9 mouse cellular contexts compared by ENCODE assay signal in the genomic region with DNA sequence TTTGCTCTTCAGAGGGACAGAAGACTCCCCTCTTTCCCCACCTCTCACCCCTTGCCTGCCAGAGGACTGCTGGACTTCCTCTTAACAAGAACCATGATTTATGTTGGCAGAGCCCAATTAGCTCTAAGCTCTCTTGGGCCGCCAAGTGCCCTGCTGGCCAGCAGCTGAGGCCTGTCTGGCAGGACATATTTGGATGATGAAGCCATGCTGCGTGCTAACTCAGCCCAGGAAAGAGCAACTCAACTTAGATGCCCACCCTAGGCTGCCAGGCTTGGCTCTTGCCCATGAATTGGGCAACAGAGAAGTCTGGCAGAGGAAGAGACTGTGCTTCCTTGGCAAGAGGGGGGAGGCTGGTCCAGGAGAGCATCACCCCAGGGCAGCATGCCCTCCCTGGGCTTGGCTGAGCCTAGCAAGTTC. TPM values are rescaled to one million over a fixed set of nuclear protein-coding genes. Genes with fewer than 3 reads are reported as not detected.
DNase-seq lines count a peak whose midpoint lies in the region; ATAC-seq and TF ChIP-seq lines count a peak whose summit lies in the region.
"Had no signal": no experiment of that assay in that cellular context is flagged by ENCODE, and none has a peak within 500 bp of the region (broad histone marks: within the 10 kb centered on the region; RNA-seq: fewer than 3 reads in every experiment).

No protein-coding gene starts in this region.

- no peak for TF ChIP-seq CTCF in testis, adult 2 months (IDR thresholded peaks at IDR 0.05; ENCODE audit: control insufficient read depth, insufficient read depth, insufficient replicate concordance, low read depth, low read length)
- no peak for TF ChIP-seq CTCF in lung, postnatal 0 days (IDR thresholded peaks at IDR 0.05)

- peak; percentile 38 for ATAC-seq in lung, postnatal 0 days

- 67% methylated on average over 2 of the region's 2 CpGs for WGBS in heart, embryonic 10.5 days
- WGBS in lung, postnatal 0 days = 40% methylated on average over 2 of the region's 2 CpGs

- H3K9me3 ChIP-seq in heart, embryonic 10.5 days = no peaks in the 10 kb centered on the region
- no peaks in the 10 kb centered on the region for H3K9me3 ChIP-seq in lung, postnatal 0 days (ENCODE audit: low read length)
- H3K9me3 ChIP-seq: embryonic facial prominence, embryonic 13.5 days had no signal

- no peak for TF ChIP-seq POLR2A in testis, adult 2 months (IDR thresholded peaks at IDR 0.05; ENCODE audit: control insufficient read depth, low read depth, low read length)

- H3K4me2 ChIP-seq in lung, postnatal 0 days (replicated peaks; ENCODE audit: low read depth, low read length) = no peak overlapping the region
- H3K4me2 ChIP-seq: embryonic facial prominence, embryonic 13.5 days had no signal

- no peak overlapping the region for H3K27ac ChIP-seq in heart, embryonic 10.5 days
- H3K27ac ChIP-seq in testis, adult 2 months (ENCODE audit: control insufficient read depth, insufficient read depth, low read depth, low read length) = no peak overlapping the region
- no peak overlapping the region for H3K27ac ChIP-seq in lung, postnatal 0 days (ENCODE audit: low read length)
- H3K27ac ChIP-seq: embryonic facial prominence, embryonic 13.5 days had no signal

- peaks cover 9% of the 10 kb centered on the region for H3K4me1 ChIP-seq in heart, embryonic 10.5 days
- H3K4me1 ChIP-seq in testis, adult 2 months (ENCODE audit: control insufficient read depth, insufficient read depth, low read length) = no peaks in the 10 kb centered on the region
- 0 out of 2 replicates have a peak, but pooled peaks cover 2% of the 10 kb centered on the region for H3K4me1 ChIP-seq in lung, postnatal 0 days (ENCODE audit: insufficient read depth, low read depth, low read length)
- H3K4me1 ChIP-seq: embryonic facial prominence, embryonic 13.5 days had no signal

- TF ChIP-seq EP300 in lung, postnatal 0 days (IDR thresholded peaks at IDR 0.05) = no peak

- DNase-seq in heart, adult 11 months = peak; percentile 99
- DNase-seq in heart, embryonic 10.5 days (ENCODE audit: low spot score) = no peak
- no peak for DNase-seq in testis, postnatal 14 days (ENCODE audit: low spot score)
- peak; percentile 29 to 59 for DNase-seq in gastrocnemius, adult 8-10 months (ENCODE audit: low spot score in 2 of 2)
- DNase-seq in lung, postnatal 0 days (ENCODE audit: low spot score) = peak; percentile 51
- no peak for DNase-seq in c-Kit-positive CD71-positive TER-119-positive erythroid progenitor cells, embryonic 14.5 days (ENCODE audit: low spot score)
- no peak for DNase-seq in thymus, postnatal 36 days

- H3K4me3 ChIP-seq in heart, embryonic 10.5 days = no peak overlapping the region
- peak overlapping the region; percentile 22 for H3K4me3 ChIP-seq in testis, adult 2 months (ENCODE audit: control insufficient read depth, low read depth, low read length)
- no peak overlapping the region for H3K4me3 ChIP-seq in lung, postnatal 0 days (ENCODE audit: low read depth, low read length)
- H3K4me3 ChIP-seq: embryonic facial prominence, embryonic 13.5 days had no signal

- H3K9ac ChIP-seq in lung, postnatal 0 days (replicated peaks; ENCODE audit: low read depth) = no peak overlapping the region
- H3K9ac ChIP-seq: embryonic facial prominence, embryonic 13.5 days had no signal

- no peaks in the 10 kb centered on the region for H3K36me3 ChIP-seq in heart, embryonic 10.5 days
- no peaks in the 10 kb centered on the region for H3K36me3 ChIP-seq in testis, adult 2 months (ENCODE audit: control insufficient read depth, insufficient read depth, low read length)
- no peaks in the 10 kb centered on the region for H3K36me3 ChIP-seq in lung, postnatal 0 days (ENCODE audit: insufficient read depth, low read length)
- H3K36me3 ChIP-seq: embryonic facial prominence, embryonic 13.5 days had no signal

- H3K27me3 ChIP-seq in heart, embryonic 10.5 days (ENCODE audit: insufficient read depth, poor library complexity, severe bottlenecking) = peaks cover 31% of the 10 kb centered on the region; the same call in 1 of the 2 replicates
- no peaks in the 10 kb centered on the region for H3K27me3 ChIP-seq in testis, adult 2 months (ENCODE audit: control insufficient read depth, insufficient read depth, low read length)
- no peaks in the 10 kb centered on the region for H3K27me3 ChIP-seq in lung, postnatal 0 days (replicated peaks; ENCODE audit: insufficient read depth, low read length)
- H3K27me3 ChIP-seq: embryonic facial prominence, embryonic 13.5 days had no signal

RNA-seq across cellular contexts. Expression of a gene that starts 20.1 kb away (rescaled TPM):
- 0.65 and 2.2 TPM in 2 replicates for polyA plus RNA-seq in heart, embryonic 10.5 days (2016; fragmentation: Nextera tagmentation; extraction: Ambion mirVana)
- 1.6 and 2.1 TPM in 2 replicates for polyA plus RNA-seq in testis, adult 2 months (2012; rRNA removed)
- total RNA-seq in gastrocnemius, adult 8-10 months (2022) = 1 to 10 TPM in 3 of 4 experiments, under 1 TPM in 1; 0.99 to 1.9 (median 1.2) TPM
- 2.4 and 3.4 TPM in 2 replicates for polyA plus RNA-seq in lung, postnatal 0 days (2015; fragmentation: Nextera tagmentation; extraction: Ambion mirVana)

Comparison
In these comparisons a context has a peak if more than half of its experiments do, and no peak if none do; other contexts are left out.
1. DNase-seq: peak in heart, adult 11 months (single experiment), gastrocnemius, adult 8-10 months (2 of 2) and lung, postnatal 0 days (single experiment); none in heart, embryonic 10.5 days (single experiment), testis, postnatal 14 days (single experiment), c-Kit-positive CD71-positive TER-119-positive erythroid progenitor cells, embryonic 14.5 days (single experiment) and thymus, postnatal 36 days (0 of 2).